Mouse (Mus musculus) telencephalon, adult 2 months (tissue): Measurements from ENCODE around the gene Arid1b.

Experiments used
- DNase-seq: peaks from one replicate; pipeline ENCODE4 v3.0.0-alpha.2; 2011; ENCODE audit warnings: low read depth, low spot score

Gene Arid1b

DNA sequence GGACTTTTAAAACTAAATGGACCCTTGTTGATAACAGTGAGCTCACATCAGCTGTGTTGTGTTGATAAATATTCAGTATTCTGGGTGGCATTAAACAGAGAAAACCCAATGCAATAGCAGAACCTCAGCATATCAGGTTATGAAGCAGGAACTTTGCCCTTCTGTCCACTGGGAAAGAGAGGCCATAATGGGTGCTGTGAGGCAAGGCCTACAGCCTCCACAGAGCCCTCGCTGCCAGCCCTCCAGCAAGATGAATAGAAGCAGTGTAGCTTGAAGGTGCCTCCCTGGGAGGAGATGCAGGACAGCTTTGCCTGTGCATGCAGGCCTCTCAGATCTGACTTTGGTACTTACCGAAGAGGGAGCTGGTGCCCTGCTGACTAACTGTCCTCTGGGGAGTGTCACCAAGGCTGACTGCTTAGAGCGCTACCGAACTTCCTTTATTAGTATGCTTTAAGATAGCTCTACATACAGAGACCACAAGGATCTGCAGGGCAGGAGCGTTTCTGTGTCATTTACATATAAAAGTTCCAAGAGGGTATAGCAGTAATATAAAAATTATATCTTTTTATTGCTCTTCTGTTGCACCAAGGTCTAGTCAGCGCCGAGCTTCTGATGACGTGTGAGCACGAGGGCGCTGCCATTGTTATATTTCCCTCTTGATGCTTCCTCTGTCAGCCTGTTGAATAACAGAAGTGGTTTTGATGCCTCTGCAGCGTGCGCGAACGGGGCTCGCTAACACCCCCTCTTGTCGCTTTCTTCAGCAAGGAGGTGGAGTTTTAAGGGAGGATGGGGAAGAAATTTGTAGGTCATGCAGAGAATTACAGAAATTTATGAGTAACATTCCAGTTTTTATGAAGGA is 244.5 kb downstream of the Arid1b start:
- DNase-seq: no peak

DNA sequence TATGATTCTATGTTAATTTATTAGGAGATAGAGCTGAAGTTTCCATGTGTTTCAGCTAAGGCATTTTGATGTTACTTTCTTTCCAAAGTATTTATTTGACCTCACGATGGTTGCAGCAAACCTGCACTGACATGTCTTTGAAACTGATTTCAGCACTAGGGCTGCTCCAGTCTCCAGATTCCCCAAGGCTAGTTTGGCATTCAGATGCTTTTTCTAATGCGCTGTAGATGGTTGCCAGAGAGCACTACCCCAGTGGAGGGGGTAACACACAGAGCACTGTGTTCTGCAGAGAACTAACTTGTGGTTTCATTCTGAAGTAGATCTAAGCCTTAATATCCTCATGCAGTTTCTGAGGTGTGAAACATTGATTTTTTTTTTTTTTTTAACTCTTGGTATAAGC is 250.4 kb downstream of the Arid1b start:
- DNase-seq: no peak

GRCm38 (mm10) chr17:5246688-5247087 is 252.6 kb downstream of the Arid1b start:
- no peak for DNase-seq

DNA sequence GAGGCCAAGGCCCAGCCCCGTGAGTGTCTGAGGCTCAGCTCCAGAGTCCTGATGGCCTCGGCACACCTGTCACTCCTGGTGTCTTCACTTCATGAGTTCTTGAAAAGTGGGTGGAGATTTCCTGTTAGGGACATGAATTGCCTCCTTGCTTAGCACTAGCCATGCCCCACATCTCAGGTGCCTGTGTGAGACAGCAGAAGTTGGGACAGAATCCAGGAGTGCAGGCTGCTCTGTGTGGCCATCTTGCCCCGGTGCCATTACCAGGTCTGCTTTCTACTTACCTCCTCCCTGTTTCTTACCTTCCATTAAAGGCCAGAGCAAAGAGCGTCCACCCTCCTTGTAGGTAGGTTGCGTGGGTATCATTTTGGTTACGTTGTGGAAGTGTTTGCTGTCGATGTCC is 253.1 kb downstream of the Arid1b start:
- no peak for DNase-seq

DNA sequence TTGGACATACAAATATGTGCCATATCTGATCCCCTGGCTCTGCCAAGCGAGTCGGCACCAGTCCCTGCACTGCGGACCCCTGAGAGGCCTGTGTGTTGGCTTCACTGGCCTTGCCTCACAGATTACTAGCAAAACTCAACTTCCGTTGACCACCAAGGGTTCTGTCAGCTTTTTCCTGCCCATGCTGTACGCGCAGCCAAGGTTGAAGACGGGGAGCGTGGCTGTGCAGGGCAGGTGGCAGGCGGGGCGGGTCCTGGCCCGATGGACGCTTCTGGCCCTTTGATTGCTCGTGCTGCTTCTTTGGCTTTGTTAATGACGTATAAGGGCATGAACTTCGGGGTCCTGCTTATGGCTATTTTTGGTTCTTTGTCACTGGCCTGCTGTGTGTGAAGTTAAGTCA is 253.6 kb downstream of the Arid1b start:
- no peak for DNase-seq

- peak; percentile 47 for DNase-seq
Measured at GRCm38 (mm10) chr17:5248957-5249656, 255.0 kb downstream of the Arid1b start.

DNA sequence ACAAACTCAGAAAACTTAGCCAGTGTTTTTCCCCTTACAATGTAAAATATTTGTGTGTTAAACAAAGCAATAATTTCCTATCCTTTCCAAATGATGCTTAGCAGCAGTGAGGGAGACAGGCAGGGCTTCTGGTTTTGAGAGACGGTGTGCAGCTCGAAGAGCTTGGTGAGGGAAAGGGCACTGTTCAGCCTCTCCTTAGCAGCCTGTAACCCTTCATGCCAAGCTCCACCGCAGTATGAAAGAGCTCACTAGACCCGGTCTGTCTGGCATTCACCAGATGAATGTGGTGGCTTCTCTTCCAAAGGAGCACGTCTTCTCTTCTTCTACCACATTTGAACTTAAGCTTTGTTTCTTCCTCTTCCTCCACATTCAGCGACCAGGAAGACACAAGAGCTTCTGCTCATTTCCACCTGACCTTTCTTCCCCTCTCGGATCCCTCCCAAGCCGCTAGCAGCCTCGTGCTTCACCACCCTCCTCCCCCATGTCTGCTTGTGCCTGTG is 255.6 kb downstream of the Arid1b start:
- DNase-seq: no peak

GRCm38 (mm10) chr17:5252436-5252835 is 258.3 kb downstream of the Arid1b start:
- no peak for DNase-seq

GRCm38 (mm10) chr17:5254717-5255617 is 260.8 kb downstream of the Arid1b start:
- DNase-seq: no peak

DNA sequence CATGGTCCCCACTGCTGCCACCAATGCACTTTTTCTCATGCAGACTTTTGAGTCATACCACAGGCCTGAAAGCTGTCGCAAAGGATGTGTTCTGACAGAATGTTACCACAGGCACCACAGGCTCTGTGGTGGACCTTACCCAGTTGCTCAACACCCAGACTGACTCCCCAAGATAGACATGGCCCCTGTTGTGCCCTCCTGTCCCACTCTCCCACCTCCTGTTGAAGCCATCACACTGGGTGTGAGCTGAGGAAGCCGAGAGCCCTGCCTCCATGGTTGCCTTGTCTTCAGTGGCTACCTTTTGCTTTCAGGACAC is 261.4 kb downstream of the Arid1b start:
- DNase-seq: no peak

- DNase-seq: no peak
Measured at GRCm38 (mm10) chr17:5258978-5259377, 264.8 kb downstream of the Arid1b start.

GRCm38 (mm10) chr17:5261131-5261651 is 267.1 kb downstream of the Arid1b start:
- peak; percentile 80 for DNase-seq

DNA sequence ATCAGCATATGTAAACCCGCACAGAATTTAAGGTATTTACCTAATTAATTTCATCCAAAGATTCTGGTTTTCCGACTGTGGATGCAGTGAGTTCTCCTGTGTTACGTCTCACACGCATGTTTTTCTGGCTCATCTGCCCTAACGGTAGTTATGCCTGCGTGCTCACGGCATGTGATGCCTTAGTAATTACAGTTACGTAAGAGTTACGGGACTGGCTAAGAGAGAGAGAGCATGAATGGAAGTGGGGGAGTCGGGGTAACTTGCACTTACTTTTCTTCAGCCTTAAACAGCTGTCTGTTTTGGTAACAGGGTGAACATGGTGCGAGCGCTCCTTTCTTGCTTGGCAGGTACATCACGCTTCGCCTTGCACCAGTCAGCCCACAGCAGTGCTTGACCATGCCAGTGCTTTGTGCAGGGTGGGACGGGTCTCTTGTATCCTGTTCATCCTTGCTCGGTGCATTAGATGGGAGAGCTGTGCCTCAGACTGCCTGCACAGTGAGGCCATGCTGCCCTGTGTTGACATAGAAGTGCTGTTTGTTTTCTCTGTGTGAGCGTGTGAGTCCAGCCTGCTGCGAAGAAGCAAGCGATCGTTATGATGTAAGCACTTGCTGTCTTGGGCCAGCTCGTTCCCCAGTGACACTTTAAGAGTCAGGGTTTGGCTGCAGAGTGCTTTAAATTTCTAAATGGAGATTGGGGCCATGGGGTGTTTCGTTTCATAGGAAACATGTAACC is 267.9 kb downstream of the Arid1b start:
- peak; percentile 67 for DNase-seq

DNA sequence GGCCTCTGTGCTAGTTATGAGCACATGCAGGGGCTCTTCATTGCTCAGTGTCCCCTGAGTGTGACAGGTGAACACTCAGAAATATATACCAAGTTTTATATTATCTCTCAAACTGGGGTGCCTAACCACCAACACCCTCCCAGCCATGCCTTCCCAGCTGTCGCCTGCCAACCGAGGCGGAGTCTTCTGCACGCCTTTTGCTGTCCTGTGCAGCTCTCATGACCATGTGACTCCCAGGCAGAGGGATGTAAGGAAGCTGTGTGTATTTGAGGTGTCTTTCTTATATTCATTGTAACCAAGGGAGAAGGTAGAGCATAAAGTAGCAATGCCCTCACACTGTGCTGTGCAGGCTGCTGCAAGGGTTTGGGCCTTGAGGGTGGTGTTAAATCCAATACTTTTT is 268.7 kb downstream of the Arid1b start:
- no peak for DNase-seq

DNA sequence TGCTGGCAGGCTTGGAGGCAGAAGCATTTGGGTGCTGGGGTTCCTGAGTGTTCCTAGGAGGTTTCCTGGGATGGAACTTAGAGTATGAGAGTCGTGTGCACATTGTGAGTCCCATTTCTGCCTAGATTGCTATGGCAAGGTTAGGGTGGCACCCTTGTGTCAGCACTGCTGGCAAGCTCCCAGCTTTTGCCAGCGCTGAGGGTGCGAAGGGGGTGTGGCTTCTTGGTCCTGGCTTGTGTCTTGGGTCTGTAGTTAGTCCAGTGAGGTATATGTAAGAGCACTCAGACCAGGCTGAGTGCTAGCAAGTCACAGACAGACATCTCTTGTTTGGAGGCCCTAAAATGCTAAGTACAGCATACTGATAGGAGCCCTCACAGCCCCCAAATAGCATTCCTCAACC is 270.7 kb downstream of the Arid1b start:
- DNase-seq: no peak

- DNase-seq: no peak
Measured at GRCm38 (mm10) chr17:5265615-5266014, 271.5 kb downstream of the Arid1b start.

DNA sequence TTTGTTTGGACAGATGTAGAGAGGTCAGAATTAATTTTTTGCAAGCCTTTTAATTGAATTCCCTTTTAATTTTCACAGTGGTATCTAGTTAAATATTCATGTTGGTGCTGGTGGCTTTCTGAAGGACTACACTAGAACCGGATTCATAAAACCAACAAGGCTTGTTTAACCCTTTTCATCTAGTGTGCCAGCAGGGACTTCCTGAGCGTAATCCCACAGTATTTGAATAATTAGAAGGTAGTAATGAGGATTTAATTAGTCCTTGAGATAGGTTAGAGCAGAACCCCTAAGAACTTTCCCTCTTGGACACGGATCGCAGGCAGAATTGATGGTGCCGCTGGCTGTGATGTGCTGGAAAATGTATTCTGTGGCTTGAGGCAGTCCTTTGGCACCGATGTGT is 273.6 kb downstream of the Arid1b start:
- no peak for DNase-seq

GRCm38 (mm10) chr17:5269302-5269701 is 275.2 kb downstream of the Arid1b start:
- no peak for DNase-seq

GRCm38 (mm10) chr17:5269774-5270173 is 275.6 kb downstream of the Arid1b start:
- no peak for DNase-seq

GRCm38 (mm10) chr17:5270823-5271222 is 276.7 kb downstream of the Arid1b start:
- no peak for DNase-seq

DNA sequence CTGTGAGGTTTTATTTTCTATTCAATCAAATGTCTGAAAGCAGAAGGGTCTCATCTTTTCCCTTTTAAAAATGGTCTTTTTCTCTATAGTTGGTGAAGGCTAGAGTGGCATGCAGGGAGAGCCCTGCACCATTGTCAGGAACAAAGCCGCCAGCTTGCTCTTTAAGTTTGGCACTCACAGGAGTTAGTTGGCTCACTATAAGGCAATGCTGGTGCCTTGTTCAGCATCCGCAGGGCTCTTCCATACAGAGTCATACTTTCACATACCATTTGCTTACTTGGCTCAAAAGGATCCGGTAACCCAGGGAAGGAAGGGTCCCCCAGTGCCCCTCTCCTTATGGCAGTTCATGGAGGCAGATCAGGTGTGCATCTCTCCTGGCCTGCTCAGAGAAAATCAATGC is 279.0 kb downstream of the Arid1b start:
- no peak for DNase-seq
